Mouse (Mus musculus) lung, embryonic 16.5 days (tissue): ENCODE results near the gene Cth. TPM values are rescaled to one million over a fixed set of nuclear protein-coding genes. Genes with fewer than 3 reads are reported as not detected.

Experiments
- ATAC-seq: fragments of 200-750 bp; cut with Nextera tagmentation; 2 replicates; pipeline ENCODE4 v1.8.0; 2017; ENCODE audit warnings: low read depth, mild to moderate bottlenecking, moderate library complexity
- H3K27ac ChIP-seq: fragments of 300-500 bp; sonication (generic); 2 replicates; pipeline ENCODE4 v1.5.1; 2014; ENCODE audit warnings: mild to moderate bottlenecking, control low read depth, low read length
- H3K27me3 ChIP-seq: fragments of 300-500 bp; sonication (generic); 2 replicates; pipeline ENCODE4 v1.6.1; 2014; ENCODE audit warnings: low read depth, low read length, mixed read lengths; ENCODE audit not compliant: control insufficient read depth, insufficient read depth
- H3K36me3 ChIP-seq: fragments of 300-500 bp; sonication (generic); 2 replicates; pipeline ENCODE4 v1.6.1; 2014; ENCODE audit warnings: low read length; ENCODE audit not compliant: control insufficient read depth, insufficient read depth
- H3K4me1 ChIP-seq: fragments of 300-500 bp; sonication (generic); replicated peaks from 2 replicates; pipeline ENCODE4 v1.6.1; 2014; ENCODE audit warnings: low read length, mixed read lengths; ENCODE audit not compliant: control insufficient read depth, insufficient read depth
- H3K4me2 ChIP-seq: fragments of 300-500 bp; sonication (generic); 2 replicates; pipeline ENCODE4 v1.6.1; 2014; ENCODE audit warnings: low read depth, low read length, control low read depth
- H3K4me3 ChIP-seq: fragments of 300-500 bp; sonication (generic); 2 replicates; pipeline ENCODE4 v1.5.1; 2014; ENCODE audit warnings: mild to moderate bottlenecking, low read length, control low read depth
- H3K9ac ChIP-seq: fragments of 300-500 bp; sonication (generic); 2 replicates; pipeline ENCODE4 v1.6.1; 2014; ENCODE audit warnings: low read length, control low read depth
- H3K9me3 ChIP-seq: fragments of 300-500 bp; sonication (generic); 2 replicates; pipeline ENCODE4 v1.6.1; 2016; ENCODE audit warnings: low read length; ENCODE audit not compliant: control insufficient read depth
- WGBS: fragments of 180-500 bp; shearing (Covaris S2); extraction: QIAGEN DNeasy Blood & Tissue Kit; methylation state at CpG from one replicate; pipeline ENCODE4 v1.1.7; 2014; 5-methylcytosine and 5-hydroxymethylcytosine counted together
- polyA plus RNA-seq: library from polyadenylated mRNA; unstranded; fragments of >200 nt; fragmentation: Nextera tagmentation; extraction: Ambion mirVana; gene quantifications from 2 replicates; pipeline ENCODE4 v1.2.1, GENCODE M21; 2015

Gene Cth
- polyA plus RNA-seq, 1 experiment from 2014 or later, result 10.1 TPM

DNA sequence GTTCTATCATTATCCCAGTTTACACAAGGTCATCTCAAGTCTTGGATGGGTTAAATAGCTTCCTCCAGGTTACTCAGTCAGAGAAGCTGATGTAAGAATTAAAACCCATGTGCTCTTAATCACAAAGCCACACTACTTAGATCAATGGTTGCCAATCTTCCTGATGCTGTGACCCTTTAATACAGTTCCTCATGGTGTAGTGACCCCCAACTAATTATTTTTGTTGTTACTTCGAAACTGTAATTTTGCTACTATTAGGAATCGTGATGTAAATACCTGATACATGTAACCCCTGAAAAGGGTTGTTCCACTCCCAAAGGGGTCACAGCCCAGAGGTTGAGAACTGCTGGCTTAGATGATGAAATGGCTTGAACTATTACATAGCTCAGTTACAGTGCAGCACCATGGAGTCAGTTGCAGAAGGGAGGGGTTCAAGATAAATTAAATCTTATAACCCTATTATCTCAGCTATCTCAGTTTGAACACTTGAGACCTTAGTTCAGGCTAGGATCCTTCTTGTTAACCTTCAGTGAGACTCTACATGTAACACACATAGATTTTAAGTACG is 1.5 kb downstream of the Cth start:
- no peak overlapping the region for H3K4me3 ChIP-seq
- no peak overlapping the region for H3K9ac ChIP-seq
- no peaks in the 10 kb centered on the region for H3K9me3 ChIP-seq
- no peak overlapping the region for H3K27ac ChIP-seq
- peaks cover 5% of the 10 kb centered on the region; the same call in 1 of the 2 replicates for H3K4me1 ChIP-seq
- ATAC-seq, result no peak
- H3K27me3 ChIP-seq, result peaks cover 3% of the 10 kb centered on the region; the same call in 1 of the 2 replicates
- no peaks in the 10 kb centered on the region for H3K36me3 ChIP-seq
- no peak overlapping the region for H3K4me2 ChIP-seq
- 95% methylated on average over 3 of the region's 3 CpGs for WGBS

DNA sequence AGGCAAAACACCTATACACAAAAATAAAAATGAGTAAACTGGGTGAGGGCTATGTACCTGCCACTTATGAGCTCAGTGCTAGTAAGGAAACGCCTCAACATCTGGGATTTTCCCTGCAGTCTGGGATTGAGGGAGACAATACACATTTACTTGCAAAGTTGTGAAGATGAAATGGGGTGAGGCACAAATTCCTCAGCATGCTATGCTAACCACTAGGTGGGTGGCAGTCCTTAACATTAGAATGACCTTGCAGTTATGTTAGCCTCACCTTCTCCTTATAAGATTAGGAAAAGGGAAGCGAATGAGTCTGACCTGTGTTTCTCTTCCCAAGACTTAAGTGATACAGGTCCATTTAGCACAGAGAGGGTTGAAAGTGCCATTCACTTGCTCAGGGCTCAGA is 3.5 kb downstream of the Cth start:
- no peak overlapping the region for H3K4me2 ChIP-seq
- H3K4me1 ChIP-seq, result peaks cover 5% of the 10 kb centered on the region; the same call in 1 of the 2 replicates
- WGBS, result 84% methylated on average over 2 of the region's 2 CpGs
- H3K27me3 ChIP-seq, result no peaks in the 10 kb centered on the region
- no peak overlapping the region for H3K4me3 ChIP-seq
- H3K27ac ChIP-seq, result no peak overlapping the region
- no peaks in the 10 kb centered on the region for H3K36me3 ChIP-seq
- H3K9me3 ChIP-seq, result no peaks in the 10 kb centered on the region
- ATAC-seq, result no peak
- no peak overlapping the region for H3K9ac ChIP-seq

DNA sequence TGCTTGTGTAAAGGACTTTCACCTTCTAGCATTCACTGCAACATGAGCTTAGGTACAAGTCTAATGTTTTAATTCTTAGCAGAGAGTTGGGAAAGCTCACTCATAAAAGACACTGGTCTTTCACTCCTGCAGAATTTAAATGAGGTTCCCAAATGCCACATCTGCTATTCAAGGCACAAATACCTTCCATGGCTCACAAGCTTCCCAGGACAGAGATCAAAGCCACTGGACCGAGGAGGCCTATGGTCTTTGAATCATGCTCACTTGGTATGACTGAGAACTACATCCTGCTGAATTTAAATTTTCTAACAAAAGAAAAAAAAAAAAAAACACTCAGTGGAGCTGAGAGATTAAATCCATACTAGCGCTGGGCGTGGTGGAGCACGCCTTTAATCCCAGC is 8.5 kb downstream of the Cth start:
- no peak for ATAC-seq

DNA sequence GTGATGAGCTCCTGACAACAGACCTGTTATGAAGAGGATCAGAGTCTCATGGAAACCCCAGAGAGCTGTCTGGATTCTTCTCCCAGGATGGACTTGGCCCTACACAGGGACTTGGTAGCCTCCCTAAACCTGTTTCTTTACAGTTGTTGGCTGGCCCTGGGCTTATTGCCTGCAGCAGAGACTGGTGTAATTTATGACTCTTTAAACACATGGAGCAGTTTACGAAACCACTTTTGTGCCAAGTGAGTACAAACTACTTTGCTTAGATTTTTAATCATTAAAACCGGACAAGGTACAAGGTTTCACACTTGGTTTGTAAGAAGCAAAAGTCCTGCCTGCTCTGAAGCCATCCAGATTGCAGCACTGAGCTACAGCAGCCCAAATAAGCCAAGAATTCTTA is 12.7 kb downstream of the Cth start:
- no peak for ATAC-seq
- H3K4me3 ChIP-seq, result no peak overlapping the region
- 0 out of 2 replicates have a peak, but pooled peaks cover 2% of the 10 kb centered on the region for H3K36me3 ChIP-seq
- H3K27me3 ChIP-seq, result 0 out of 2 replicates have a peak, but pooled peaks cover 2% of the 10 kb centered on the region
- no peak overlapping the region for H3K4me2 ChIP-seq
- no peaks in the 10 kb centered on the region for H3K4me1 ChIP-seq
- H3K9ac ChIP-seq, result no peak overlapping the region
- H3K9me3 ChIP-seq, result no peaks in the 10 kb centered on the region
- WGBS, result 83% methylated on average over 2 of the region's 2 CpGs
- H3K27ac ChIP-seq, result no peak overlapping the region

More for the DNA sequence above, 8.5 kb downstream of the Cth start:
- Histone ChIP-seq H3K36me3 (no peaks in the 10 kb centered on the region), H3K9ac (no peak overlapping the region), H3K4me2 (no peak overlapping the region), H3K9me3 (no peaks in the 10 kb centered on the region), H3K27me3 (0 out of 2 replicates have a peak, but pooled peaks cover 2% of the 10 kb centered on the region), H3K4me1 (no peaks in the 10 kb centered on the region), H3K27ac (no peak overlapping the region), H3K4me3 (no peak overlapping the region)
- 89% methylated on average over 4 of the region's 4 CpGs for WGBS

DNA sequence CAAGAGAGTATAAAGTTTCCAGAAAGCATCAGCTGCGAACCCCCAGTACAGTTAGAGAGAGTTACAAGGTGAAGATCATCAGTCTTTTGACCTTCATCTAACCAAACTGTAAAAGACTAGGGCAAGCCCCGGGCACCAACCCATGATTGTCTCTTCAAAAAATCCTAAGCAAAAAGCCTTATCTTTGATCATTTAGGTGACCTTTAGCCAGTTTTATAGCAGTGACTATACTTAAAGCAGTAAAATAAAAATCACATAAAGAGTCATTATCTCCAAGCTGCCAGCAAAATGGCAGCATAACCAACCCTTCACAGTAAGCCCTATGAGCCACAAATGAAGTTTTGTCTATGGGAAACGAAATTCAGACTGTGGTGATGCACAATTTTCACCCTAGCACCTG is 14.6 kb downstream of the Cth start:
- no peaks in the 10 kb centered on the region for H3K4me1 ChIP-seq
- 0 out of 2 replicates have a peak, but pooled peaks cover 2% of the 10 kb centered on the region for H3K36me3 ChIP-seq
- H3K4me3 ChIP-seq, result no peak overlapping the region
- 0 out of 2 replicates have a peak, but pooled peaks cover 2% of the 10 kb centered on the region for H3K27me3 ChIP-seq
- no peak overlapping the region for H3K4me2 ChIP-seq
- no peaks in the 10 kb centered on the region for H3K9me3 ChIP-seq
- H3K27ac ChIP-seq, result no peak overlapping the region
- H3K9ac ChIP-seq, result no peak overlapping the region
- no peak for ATAC-seq
- 68% methylated on average over 3 of the region's 3 CpGs for WGBS

DNA sequence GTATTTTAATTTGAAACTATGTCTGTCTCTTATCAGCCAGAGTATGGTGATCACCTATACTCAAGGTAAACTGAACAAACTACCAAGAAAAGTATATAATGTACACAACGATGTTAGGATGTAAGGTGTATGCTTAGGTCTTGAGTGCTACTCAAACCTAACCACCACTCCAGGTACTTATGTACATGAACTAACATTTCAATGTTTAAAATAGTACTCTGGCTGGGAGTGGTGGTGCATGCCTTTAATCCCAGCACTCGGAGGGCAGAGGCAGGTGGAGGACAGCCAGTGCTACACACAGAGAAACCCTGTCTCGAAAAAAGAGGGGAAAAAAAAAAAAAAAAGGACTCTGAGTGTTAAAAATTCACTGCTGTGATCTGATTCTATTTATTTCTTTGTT is 16.7 kb downstream of the Cth start:
- ATAC-seq, result peak; percentile 87
- Histone ChIP-seq H3K4me1 (no peaks in the 10 kb centered on the region), H3K9ac (no peak overlapping the region), H3K27me3 (0 out of 2 replicates have a peak, but pooled peaks cover 2% of the 10 kb centered on the region), H3K36me3 (0 out of 2 replicates have a peak, but pooled peaks cover 2% of the 10 kb centered on the region), H3K9me3 (no peaks in the 10 kb centered on the region), H3K4me2 (no peak overlapping the region), H3K4me3 (no peak overlapping the region), H3K27ac (no peak overlapping the region)
- WGBS, result 45% methylated on average over 3 of the region's 3 CpGs

DNA sequence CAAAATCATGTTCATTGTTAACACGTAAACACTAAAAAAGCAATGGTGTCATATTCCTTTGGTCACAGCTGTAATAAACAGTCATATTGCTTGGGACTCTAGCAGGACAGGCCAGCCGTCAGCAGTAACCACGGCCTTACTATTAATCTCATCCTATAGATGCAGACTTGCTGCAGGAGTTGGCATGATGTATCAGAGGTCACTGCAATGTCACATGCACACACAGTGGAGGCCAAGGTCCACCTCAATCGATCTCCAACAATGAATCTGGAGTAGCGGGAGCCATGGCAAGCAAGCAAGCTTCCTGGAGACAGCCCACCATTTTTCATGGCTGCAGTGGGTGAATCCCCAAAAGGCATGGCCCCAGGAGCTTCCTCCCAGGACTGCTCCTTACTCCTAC is 23.2 kb downstream of the Cth start:
- no peak overlapping the region for H3K9ac ChIP-seq
- no peaks in the 10 kb centered on the region for H3K9me3 ChIP-seq
- no peaks in the 10 kb centered on the region for H3K27me3 ChIP-seq
- no peak overlapping the region for H3K4me2 ChIP-seq
- H3K4me3 ChIP-seq, result no peak overlapping the region
- ATAC-seq, result no peak
- WGBS, result 69% methylated on average over 5 of the region's 5 CpGs
- H3K36me3 ChIP-seq, result no peaks in the 10 kb centered on the region
- H3K4me1 ChIP-seq, result no peaks in the 10 kb centered on the region
- H3K27ac ChIP-seq, result no peak overlapping the region

DNA sequence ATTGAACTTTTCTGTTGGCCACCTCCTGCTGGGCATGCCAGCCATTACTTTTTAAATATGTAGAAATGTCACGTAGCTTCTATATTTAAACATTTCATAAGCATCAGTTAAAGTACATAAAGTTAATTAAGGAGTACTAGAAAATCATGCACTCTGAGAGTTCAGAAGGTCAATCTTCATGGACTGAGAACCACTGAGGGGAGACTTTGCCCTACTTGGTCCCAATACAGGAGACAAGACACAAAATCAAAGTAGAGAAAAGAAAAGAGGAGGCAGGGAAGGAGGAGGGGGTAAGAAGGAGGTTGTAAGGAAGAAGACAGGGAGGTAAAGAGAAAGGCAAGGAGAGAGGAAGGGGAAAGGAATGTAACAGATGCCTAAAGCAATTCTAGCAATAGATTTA is 24.9 kb downstream of the Cth start:
- ATAC-seq, result no peak
- 95% methylated on average over 1 of the region's 1 CpGs for WGBS
- Histone ChIP-seq H3K4me2 (no peak overlapping the region), H3K36me3 (no peaks in the 10 kb centered on the region), H3K9me3 (no peaks in the 10 kb centered on the region), H3K4me1 (no peaks in the 10 kb centered on the region), H3K4me3 (no peak overlapping the region), H3K27ac (no peak overlapping the region), H3K27me3 (no peaks in the 10 kb centered on the region), H3K9ac (no peak overlapping the region)

DNA sequence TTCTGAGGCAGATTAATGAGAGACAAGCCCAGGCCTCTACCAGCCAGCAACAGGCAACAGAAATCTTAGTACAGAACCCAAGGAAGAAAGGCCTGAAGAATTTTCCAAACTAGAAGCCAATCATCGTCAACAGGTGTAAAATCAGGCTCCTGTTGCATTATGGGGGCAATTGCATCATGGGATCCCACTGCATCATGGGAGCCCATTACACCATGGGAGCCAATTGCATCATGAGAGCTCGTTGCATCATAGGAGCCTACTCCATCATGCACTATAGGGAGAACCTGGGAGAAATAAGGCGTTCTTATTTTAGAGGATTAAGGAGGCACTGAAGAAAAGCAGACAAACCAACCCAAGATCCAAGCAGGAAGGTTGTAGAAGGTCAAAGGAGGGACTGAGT is 27.2 kb downstream of the Cth start:
- no peak for ATAC-seq
- Histone ChIP-seq H3K36me3 (no peaks in the 10 kb centered on the region), H3K9ac (no peak overlapping the region), H3K27me3 (no peaks in the 10 kb centered on the region), H3K4me3 (no peak overlapping the region), H3K4me2 (no peak overlapping the region), H3K27ac (no peak overlapping the region), H3K9me3 (no peaks in the 10 kb centered on the region), H3K4me1 (no peaks in the 10 kb centered on the region)
- 79% methylated on average over 3 of the region's 3 CpGs for WGBS

DNA sequence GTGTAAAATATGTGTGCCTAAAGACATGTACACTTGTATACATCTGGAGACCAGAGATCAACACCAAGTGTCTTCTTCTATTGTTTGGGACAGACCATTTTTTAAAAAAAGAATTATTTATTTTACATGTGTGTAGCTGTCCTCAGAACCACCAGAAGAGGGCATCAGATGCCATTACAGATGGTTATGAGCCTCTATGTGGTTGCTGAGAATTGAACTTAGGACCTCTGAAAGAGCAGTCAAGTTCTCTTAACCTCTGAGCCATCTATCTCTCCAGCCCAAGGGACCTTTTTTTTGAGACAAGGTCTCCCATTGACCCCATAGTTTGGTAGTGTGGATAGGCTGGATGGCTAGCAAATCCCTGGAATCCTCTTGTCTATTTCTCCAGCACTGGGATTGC is 33.1 kb downstream of the Cth start:
- no peaks in the 10 kb centered on the region for H3K36me3 ChIP-seq
- no peak for ATAC-seq
- H3K4me1 ChIP-seq, result no peaks in the 10 kb centered on the region
- H3K27ac ChIP-seq, result no peak overlapping the region
- no peaks in the 10 kb centered on the region for H3K27me3 ChIP-seq
- no peaks in the 10 kb centered on the region for H3K9me3 ChIP-seq
- H3K4me2 ChIP-seq, result no peak overlapping the region
- H3K4me3 ChIP-seq, result no peak overlapping the region
- H3K9ac ChIP-seq, result no peak overlapping the region
